Mouse (Mus musculus) urinary bladder, adult 18-20 months (tissue): ENCODE measurements at regions not wholly inside any gene's neighbourhood (a gene's known extent, or its start where the extent isn't known, plus 50 kb on each side); places are given as distances from the start of the nearest gene placed in this dataset.
A peak's percentile ranks its signal among the peaks of the same experiment; 100 is the strongest.

ENCODE experiments used
- DNase-seq, 2 experiments: peaks; one replicate each; pipeline ENCODE4 v3.0.0; 2022; ENCODE audit warnings: low spot score in 2 of 2, mixed read lengths in 2 of 2

GRCm38 (mm10) chr5:9954652-9955051 lies 229.7 kb upstream of the Grm3 start:
- peak in 1 of 2 experiments; percentile 0 for DNase-seq

DNA sequence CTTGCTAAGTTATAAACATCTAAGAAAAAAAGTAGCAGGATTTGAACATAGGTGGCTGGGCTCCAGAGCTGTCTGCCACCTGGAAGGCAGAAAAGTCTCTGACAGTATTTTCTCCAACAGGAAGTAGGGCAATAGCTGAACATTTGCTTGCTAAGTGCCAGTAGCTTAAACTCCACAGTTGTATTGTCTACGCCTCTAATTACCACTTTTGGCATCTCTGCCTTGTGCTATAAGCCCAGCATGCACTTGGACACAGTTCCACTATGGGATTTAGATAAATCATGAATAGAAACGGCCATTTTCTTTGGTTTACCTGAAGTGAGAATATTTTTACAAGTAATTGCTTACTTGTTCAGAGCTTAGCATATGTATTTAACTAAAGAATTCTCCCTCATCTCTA lies 213.8 kb upstream of the Grm3 start:
- DNase-seq, result no peak

- DNase-seq, result no peak
Observed at GRCm38 (mm10) chr5:9912936-9913335, 188.0 kb upstream of the Grm3 start.

DNA sequence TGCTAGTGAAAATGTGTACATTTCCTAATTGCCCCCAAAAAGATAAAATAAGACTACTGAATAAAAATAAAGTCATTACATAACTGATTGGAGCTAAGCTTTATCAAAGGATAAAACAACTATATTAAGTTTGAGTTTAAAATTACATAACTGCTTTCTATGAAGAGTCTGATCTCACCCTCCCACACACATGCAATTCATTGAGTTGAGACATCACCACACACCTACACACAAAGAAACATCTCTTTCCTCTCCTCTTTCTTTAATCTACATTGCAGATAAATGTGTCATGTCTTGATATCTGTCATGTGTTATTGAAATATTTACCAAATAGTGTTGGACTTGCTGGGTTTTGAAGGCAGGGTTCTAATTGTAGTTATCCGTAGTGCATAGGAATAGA lies 186.8 kb upstream of the Grm3 start:
- DNase-seq, result no peak

- DNase-seq, result no peak
Observed at GRCm38 (mm10) chr5:9911089-9911473, 186.1 kb upstream of the Grm3 start.

DNA sequence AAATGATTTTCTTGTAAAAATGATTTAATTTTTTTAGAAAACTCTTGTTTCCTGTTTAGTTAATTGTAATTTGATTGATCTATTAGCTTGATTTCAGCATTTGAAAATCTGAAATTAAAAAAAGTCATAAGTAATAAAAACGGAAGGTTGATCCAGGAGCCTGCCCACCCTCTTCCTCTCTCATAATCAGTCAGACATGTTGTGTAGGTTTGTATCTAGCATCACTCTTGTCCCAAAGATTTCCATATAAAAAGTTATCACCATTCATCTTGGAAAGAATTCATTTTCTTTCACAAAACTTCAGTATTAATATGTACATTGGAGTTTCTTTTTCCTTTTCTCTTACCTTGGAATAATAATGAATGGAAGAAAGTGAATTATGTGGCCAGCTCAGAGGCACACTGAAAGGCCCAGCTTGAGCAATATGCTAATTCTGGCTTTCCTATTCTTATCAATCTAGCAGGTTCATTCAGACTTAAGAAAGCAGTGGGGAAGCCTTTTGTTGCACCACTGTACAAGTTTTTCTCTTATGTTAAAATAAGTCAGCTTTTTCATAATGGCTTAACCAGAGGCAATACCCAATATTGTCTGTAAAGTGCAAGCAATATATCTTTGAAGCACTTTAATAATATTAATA lies 185.6 kb upstream of the Grm3 start:
- no peak for DNase-seq

- DNase-seq, result no peak
Observed at GRCm38 (mm10) chr5:9895297-9895696, 170.3 kb upstream of the Grm3 start.

DNA sequence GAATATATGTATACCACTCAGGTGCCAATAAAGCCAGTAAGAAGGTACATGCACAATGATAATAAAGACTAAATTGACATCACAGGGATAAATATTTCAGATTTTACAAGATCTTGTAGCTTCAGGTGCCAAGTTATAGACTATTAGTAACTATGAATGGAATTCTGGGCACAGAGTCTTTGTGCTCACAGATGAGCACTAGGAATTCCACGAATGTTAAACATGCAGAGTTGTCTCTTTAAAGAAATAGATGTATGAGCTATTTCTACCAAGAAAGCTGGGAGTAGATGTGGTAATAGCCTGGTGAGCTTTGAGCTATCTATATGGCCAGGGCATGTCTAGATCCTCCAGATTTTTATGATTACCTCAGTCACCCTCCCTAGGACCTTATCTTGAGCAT lies 153.1 kb upstream of the Grm3 start:
- no peak for DNase-seq

DNA sequence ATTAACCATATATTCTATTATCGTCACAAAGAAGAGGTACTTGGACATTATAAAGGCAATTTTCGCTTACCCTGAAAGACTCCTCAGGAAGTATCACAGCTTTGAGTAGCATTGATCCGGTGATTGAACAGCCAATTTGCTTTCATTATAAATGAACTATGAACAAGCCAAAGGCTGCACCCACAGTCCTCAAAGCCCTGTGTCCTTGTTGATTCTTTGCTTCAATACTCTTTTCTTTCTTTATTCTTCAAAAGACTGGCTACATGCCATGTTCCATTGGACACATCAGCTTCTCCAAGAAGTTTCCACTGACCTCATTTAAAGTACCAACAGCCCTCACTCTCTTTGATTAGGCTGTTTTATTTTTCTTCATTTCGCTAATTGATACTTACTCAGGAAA lies 144.1 kb upstream of the Grm3 start:
- DNase-seq, result no peak

GRCm38 (mm10) chr5:9829750-9830149 lies 104.8 kb upstream of the Grm3 start:
- DNase-seq, result no peak

GRCm38 (mm10) chr5:9801707-9802106 lies 76.7 kb upstream of the Grm3 start:
- DNase-seq, result no peak

- no peak for DNase-seq
Observed at GRCm38 (mm10) chr5:9781107-9781506, 56.1 kb upstream of the Grm3 start.
